Mouse (Mus musculus) left cerebral cortex, adult 2 months (tissue): Measurements from ENCODE around the gene Cfap298. TPM values are rescaled to one million over a fixed set of nuclear protein-coding genes. Genes with fewer than 3 reads are reported as not detected.

Source experiments
- DNase-seq, 2 experiments: peaks; one replicate each; pipeline ENCODE4 v3.0.0; 2021 to 2022; ENCODE audit warnings: low spot score in 2 of 2, mixed read lengths in 1 of 2; ENCODE audit errors: extremely low spot score in 1 of 2
- H3K27ac ChIP-seq: fragments of 200-600 bp; 2 replicates; pipeline ENCODE4 v1.8.1; 2022
- H3K4me3 ChIP-seq: fragments of 200-600 bp; 2 replicates; pipeline ENCODE4 v1.8.1; 2022
- CTCF ChIP-seq: fragments of 200-600 bp; IDR thresholded peaks from 2 replicates; pipeline ENCODE4 v1.8.1; 2022; ENCODE audit warnings: antibody characterized with exemption, mild to moderate bottlenecking, moderate library complexity
- intact Hi-C: fragments of 180-260 bp; cut with DNase I; formaldehyde crosslinking; loops from one replicate; pipeline ENCODE4 v1.15.1; 2025
- microRNA-seq, 2 experiments: library from miRNA; unstranded; fragments of <30 nt; microRNA quantifications; one replicate each; pipeline ENCODE4 v1.2.0; 2021
- total RNA-seq, 2 experiments: library from RNA; stranded (reverse); gene quantifications; 2 replicates each; pipeline ENCODE4 v1.2.3; 2021

Cfap298 gene
- total RNA-seq, 2 experiments from 2014 or later, result 40.6 to 42.1 TPM

DNA sequence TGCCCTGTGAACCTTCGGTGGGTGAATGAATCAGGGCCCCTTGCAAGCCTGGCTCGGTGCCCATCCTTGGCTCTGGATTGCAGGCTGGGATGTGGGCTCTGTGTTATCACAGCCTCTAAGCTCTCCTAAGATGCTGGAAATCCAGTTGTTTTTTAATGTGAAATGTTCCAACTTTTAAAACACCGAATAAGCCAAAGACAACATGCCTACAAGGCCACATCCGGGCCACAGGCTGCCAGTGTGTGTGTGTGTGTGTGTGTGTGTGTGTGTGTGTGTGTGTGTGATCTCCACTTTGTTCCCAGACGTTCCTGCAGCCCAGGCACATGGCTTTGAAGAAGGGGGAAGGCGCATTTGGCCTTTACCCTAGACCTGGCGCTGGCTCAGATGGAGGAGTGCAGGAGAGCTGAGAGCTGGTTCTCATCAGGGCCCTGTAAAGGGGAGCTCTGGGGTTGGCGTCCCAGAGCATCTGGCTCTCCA, 52.4 kb downstream of the Cfap298 start:
- no peak for DNase-seq
- Histone ChIP-seq H3K27ac (no peak overlapping the region), H3K4me3 (no peak overlapping the region)
- TF ChIP-seq CTCF, result no peak
- intact Hi-C loops, result no loop called here

DNA sequence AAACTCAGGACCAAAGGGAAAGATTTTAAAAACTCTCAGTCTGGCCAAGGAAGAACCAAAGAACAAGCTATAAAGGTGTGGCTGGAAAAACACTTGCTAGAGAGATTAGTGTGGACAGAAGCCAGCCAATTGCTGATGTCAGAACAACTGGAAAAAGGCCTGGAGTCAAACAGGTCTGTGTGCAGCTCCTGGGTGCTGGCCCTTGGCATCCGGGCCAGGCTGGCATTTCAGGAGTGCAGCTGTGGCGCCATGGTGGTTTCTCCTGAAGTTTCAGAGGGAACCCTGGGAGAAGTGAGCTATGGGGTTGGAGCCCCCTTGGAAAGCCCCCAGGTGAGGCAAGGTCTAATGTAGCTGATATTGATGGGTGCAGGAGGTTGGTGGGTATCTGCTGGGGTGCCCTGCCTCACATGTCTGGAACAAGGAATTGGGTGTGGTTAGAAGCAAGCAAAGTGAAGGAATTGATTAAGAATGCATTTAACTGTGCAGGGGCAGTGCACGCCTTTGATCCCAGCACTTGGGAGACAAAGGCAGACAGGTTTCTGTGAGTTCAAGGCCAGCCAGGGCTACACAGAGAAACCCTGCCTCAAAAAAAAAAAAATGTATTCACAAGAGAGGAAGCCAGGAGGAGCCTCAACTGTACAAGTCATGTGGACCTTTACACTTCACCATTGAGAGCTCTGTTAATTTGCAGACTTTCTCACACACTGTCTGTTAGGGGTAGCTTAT, 56.6 kb downstream of the Cfap298 start:
- intact Hi-C loops, result no loop called here
- DNase-seq, result no peak
- Histone ChIP-seq H3K27ac (no peak overlapping the region), H3K4me3 (no peak overlapping the region)
- no peak for TF ChIP-seq CTCF

Small RNA genes lying within 50 kb of the gene (microRNA-seq; reads per million reads assigned to microRNA genes)
- 0 reads per million in 2 experiments for gene Gm22933

Other genes with a start within 250 kb of the Cfap298 start
- 1 to 10 TPM; 5.4 to 8.2 TPM for gene Mis18a, start 207.7 kb downstream of the Cfap298 start, total RNA-seq
- gene Mrap, start 196.9 kb downstream of the Cfap298 start, total RNA-seq, result under 1 TPM in 1 of 2 experiments, not detected in 1; 0.47 TPM
- gene Urb1, start 124.7 kb downstream of the Cfap298 start, total RNA-seq, result 10 to 100 TPM; 15.8 to 21.3 TPM
- 1 to 10 TPM; 1.7 to 2.7 TPM for gene Eva1c, start 108.4 kb downstream of the Cfap298 start, total RNA-seq
- 100 to 1,000 TPM; 339 TPM for gene Synj1, start 76.2 kb upstream of the Cfap298 start, total RNA-seq
- gene Paxbp1, start 109.4 kb upstream of the Cfap298 start, total RNA-seq, result 10 to 100 TPM; 66.1 to 76.5 TPM
- under 1 TPM; 0.72 to 0.91 TPM for gene 4932438H23Rik, start 160.0 kb upstream of the Cfap298 start, total RNA-seq